Mouse (Mus musculus): ENCODE data around the gene Mas1. TPM values are rescaled to one million over a fixed set of nuclear protein-coding genes. Genes with fewer than 3 reads are reported as not detected.

The Mas1 gene
- total RNA-seq, 2 experiments from 2014 or later: 31.6 to 34.5 TPM

Small RNA genes within 50 kb of the gene (microRNA-seq; reads per million reads assigned to microRNA genes)
- gene Gm24085: 0 reads per million in 2 experiments

Other genes with a start within 250 kb of the Mas1 start
- 1 to 10 TPM in 1 of 2 experiments, not detected in 1; 1.9 TPM for gene Slc22a1, start 192.3 kb downstream of the Mas1 start, total RNA-seq (2021)
- 10 to 100 TPM; 25.5 to 27.7 TPM for gene Igf2r, start 98.5 kb downstream of the Mas1 start, total RNA-seq (2021)
- not detected for gene Mrgprh, start 7.9 kb upstream of the Mas1 start, total RNA-seq (2021)
- gene Pnldc1, start 42.1 kb upstream of the Mas1 start, total RNA-seq (2021): 1 to 10 TPM; 1.3 to 2.8 TPM
- 100 to 1,000 TPM; 224 to 239 TPM for gene Tcp1, start 47.6 kb upstream of the Mas1 start, total RNA-seq (2021)
- gene Mrpl18, start 48.2 kb upstream of the Mas1 start, total RNA-seq (2021): 10 to 100 TPM; 54.4 to 62.4 TPM
- 1 to 10 TPM; 2.3 to 4.4 TPM for gene Acat3, start 72.5 kb upstream of the Mas1 start, total RNA-seq (2021)
- gene Acat2, start 92.6 kb upstream of the Mas1 start, total RNA-seq (2021): 100 to 1,000 TPM; 101 to 110 TPM
- gene Wtap, start 126.0 kb upstream of the Mas1 start, total RNA-seq (2021): 10 to 100 TPM; 64.5 to 66.4 TPM
- gene Sod2, start 138.7 kb upstream of the Mas1 start, total RNA-seq (2021): 100 to 1,000 TPM; 211 to 236 TPM
- gene Gpr31b, start 184.2 kb upstream of the Mas1 start, total RNA-seq (2021): under 1 TPM; 0.41 to 0.65 TPM
- under 1 TPM; 0.34 to 0.47 TPM for gene Tcp10b, start 193.0 kb upstream of the Mas1 start, total RNA-seq (2021)